In the genomic region with DNA sequence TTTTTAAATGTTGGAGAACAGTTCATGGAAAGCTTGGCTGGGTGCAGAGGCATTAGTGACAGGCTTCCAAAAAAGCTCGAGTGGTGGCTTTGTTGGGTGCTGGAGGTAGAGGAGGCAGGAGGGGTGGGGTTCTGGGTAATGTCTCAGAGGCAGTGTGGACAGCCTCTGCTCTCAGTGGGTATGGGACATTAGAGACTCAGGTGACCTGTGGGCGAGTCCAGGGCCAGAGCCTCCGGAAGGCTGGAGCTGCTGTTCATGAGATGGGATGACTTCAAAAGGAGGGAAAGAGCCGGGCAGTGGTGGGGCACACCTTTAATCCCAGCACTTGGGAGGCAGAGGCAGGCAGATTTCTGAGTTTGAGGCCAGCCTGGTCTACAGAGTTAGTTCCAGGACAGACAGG, we compare ENCODE assay signal across 24 mouse cellular contexts. TPM values are rescaled to one million over a fixed set of nuclear protein-coding genes. Genes with fewer than 3 reads are reported as not detected.
"Had no signal": no experiment of that assay in that cellular context is flagged by ENCODE, and none has a peak within 500 bp of the region (broad histone marks: within the 10 kb centered on the region; RNA-seq: fewer than 3 reads in every experiment).

No protein-coding gene starts in this region.

- H3K27ac ChIP-seq: lung, embryonic 15.5 days; macrophage; midbrain, embryonic 10.5 days; midbrain, embryonic 12.5 days; neural tube, embryonic 12.5 days; stomach, embryonic 15.5 days; stomach, postnatal 0 days had no signal

- H3K9me3 ChIP-seq: lung, embryonic 15.5 days; midbrain, embryonic 10.5 days; neural tube, embryonic 12.5 days; stomach, embryonic 15.5 days had no signal

- H3K9ac ChIP-seq: liver, postnatal 0 days; lung, embryonic 15.5 days; midbrain, embryonic 12.5 days; neural tube, embryonic 12.5 days; stomach, embryonic 15.5 days had no signal

- H3K4me2 ChIP-seq: lung, embryonic 15.5 days; midbrain, embryonic 12.5 days; neural tube, embryonic 12.5 days; stomach, embryonic 15.5 days had no signal

- DNase-seq: liver, postnatal 0 days; lung, adult 2 months; lung, postnatal 14 days; lung, postnatal 36 days; right cerebral cortex, postnatal 14 days; thymus, adult 2 months; thymus, postnatal 25 days; thymus, postnatal 4 days had no signal

- ATAC-seq: liver, postnatal 0 days had no signal

- H3K27me3 ChIP-seq: neural tube, embryonic 12.5 days; stomach, embryonic 15.5 days had no signal

- H3K4me3 ChIP-seq: lung, embryonic 15.5 days; midbrain, embryonic 10.5 days; midbrain, embryonic 12.5 days; neural tube, embryonic 12.5 days; stomach, embryonic 15.5 days had no signal

- H3K36me3 ChIP-seq: lung, embryonic 15.5 days; midbrain, embryonic 10.5 days; midbrain, embryonic 12.5 days; neural tube, embryonic 12.5 days; stomach, embryonic 15.5 days had no signal

RNA-seq across cellular contexts. Expression of a gene that starts 57.5 kb away (rescaled TPM):
- total RNA-seq: megakaryocyte progenitor cell, adult 5-6 weeks; megakaryocyte-erythroid progenitor cell, adult 5-6 weeks; monocyte, adult 5-6 weeks; neutrophil, adult 5-6 weeks had no signal
- polyA plus RNA-seq: liver, postnatal 0 days; lung, adult 2 months; lung, postnatal 0 days; macrophage; midbrain, embryonic 12.5 days; midbrain, postnatal 0 days; neural tube, embryonic 12.5 days; neural tube, embryonic 14.5 days; spleen, adult 2 months; stomach, embryonic 15.5 days; stomach, postnatal 0 days; testis, adult 2 months; thymus, adult 2 months had no signal
